Mouse (Mus musculus) liver, adult 2 months (tissue): Measurements from ENCODE around the gene Olfr874.

Source experiments
- CTCF ChIP-seq: fragments of 200-500 bp; IDR thresholded peaks from 2 replicates; pipeline ENCODE4 v1.5.1; 2011; ENCODE audit warnings: low read depth, low read length, control low read depth
- POLR2A ChIP-seq: fragments of 200-500 bp; IDR thresholded peaks from 2 replicates; pipeline ENCODE4 v1.6.1; 2011; ENCODE audit warnings: low read length, control low read depth; ENCODE audit not compliant: insufficient read depth; ENCODE audit errors: extremely low read depth

- TF ChIP-seq CTCF = no peak
- no peak for TF ChIP-seq POLR2A
Observed at GRCm38 (mm10) chr9:37761728-37762127, 16.8 kb downstream of the Olfr874 start.
